Mouse (Mus musculus): ENCODE data around the gene Orc6. TPM values are rescaled to one million over a fixed set of nuclear protein-coding genes. Genes with fewer than 3 reads are reported as not detected.

Gene Orc6
- polyA plus RNA-seq, 1 experiment from 2014 or later = 110 TPM

DNA sequence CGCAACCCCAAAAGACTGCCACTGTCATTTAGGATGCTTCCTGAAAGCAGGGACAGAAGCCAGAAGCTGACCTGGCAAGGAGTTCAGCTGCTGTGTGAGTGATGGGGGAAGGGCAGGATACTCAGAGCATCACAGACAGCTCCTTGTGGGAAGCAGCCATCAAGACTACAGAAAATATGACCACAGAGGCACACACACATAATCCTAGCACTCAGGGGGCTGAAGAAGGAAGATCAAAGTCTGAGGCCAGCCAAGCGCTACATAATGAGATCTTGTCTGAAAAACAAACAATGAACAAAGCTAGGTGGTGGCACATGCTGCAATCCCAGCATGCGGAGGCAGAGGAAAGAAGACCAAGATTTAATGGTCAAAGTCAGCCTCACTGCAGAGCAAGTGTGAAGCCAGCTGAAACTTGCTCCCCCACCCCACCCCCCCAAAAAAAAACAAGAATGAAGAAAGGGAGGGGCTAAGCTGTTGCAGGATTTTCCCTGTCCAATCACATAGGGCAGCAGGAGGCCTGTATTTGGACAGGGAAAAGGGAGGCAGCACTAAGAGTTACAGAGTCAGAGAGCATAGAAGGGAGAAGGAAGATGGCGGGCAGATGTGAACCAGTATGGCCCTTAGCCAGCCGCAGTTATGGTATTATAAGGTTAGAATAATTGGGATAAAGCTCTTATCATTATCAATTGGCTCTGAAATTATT, 40.6 kb downstream of the Orc6 start:
- WGBS = 67% methylated on average over 5 of the region's 5 CpGs
- no peak overlapping the region for H3K27ac ChIP-seq (ENCODE audit: low read length)

DNA sequence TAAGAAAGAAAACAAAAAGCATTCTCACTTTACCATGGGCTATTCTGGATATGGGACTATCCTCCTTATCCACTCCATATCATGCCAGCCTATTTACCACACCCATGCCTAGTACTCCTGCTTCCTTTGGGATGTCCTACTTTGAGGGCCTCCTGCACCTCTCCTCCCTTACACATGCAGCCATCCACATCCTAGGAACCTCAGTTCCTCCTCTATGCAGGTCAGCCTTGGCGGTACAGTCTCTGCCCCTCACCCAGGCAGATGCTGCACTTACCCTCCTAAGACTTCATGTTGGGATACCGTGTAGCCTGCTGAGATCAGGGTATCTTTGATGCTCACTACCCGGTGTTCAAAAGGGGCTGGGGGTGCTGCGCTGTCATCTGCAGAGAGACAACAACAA, 53.9 kb downstream of the Orc6 start:
- Histone ChIP-seq H3K36me3 (ENCODE audit: control insufficient read depth, insufficient read depth, low read length) (no peaks in the 10 kb centered on the region), H3K4me2 (replicated peaks; ENCODE audit: low read depth, low read length) (no peak overlapping the region), H3K27me3 (ENCODE audit: control insufficient read depth, insufficient read depth, low read length) (no peaks in the 10 kb centered on the region), H3K4me3 (ENCODE audit: low read depth, low read length) (no peak overlapping the region), H3K4me1 (ENCODE audit: control insufficient read depth, insufficient read depth, low read length) (no peaks in the 10 kb centered on the region), H3K9me3 (ENCODE audit: control insufficient read depth, low read depth, low read length) (no peaks in the 10 kb centered on the region), H3K27ac (ENCODE audit: low read length) (no peak overlapping the region), H3K9ac (replicated peaks; ENCODE audit: low read depth, low read length) (no peak overlapping the region)
- no peak for ATAC-seq (ENCODE audit: insufficient number of reproducible peaks, insufficient read depth, low FRiP score, low read depth)
- 78% methylated on average over 4 of the region's 4 CpGs for WGBS

More for the DNA sequence above, 40.6 kb downstream of the Orc6 start:
- Histone ChIP-seq H3K4me3 (ENCODE audit: low read depth, low read length) (no peak overlapping the region), H3K4me1 (ENCODE audit: control insufficient read depth, insufficient read depth, low read length) (no peaks in the 10 kb centered on the region), H3K27me3 (ENCODE audit: control insufficient read depth, insufficient read depth, low read length) (no peaks in the 10 kb centered on the region), H3K9me3 (ENCODE audit: control insufficient read depth, low read depth, low read length) (no peaks in the 10 kb centered on the region), H3K4me2 (replicated peaks; ENCODE audit: low read depth, low read length) (no peak overlapping the region), H3K36me3 (ENCODE audit: control insufficient read depth, insufficient read depth, low read length) (no peaks in the 10 kb centered on the region), H3K9ac (replicated peaks; ENCODE audit: low read depth, low read length) (no peak overlapping the region)
- ATAC-seq (ENCODE audit: insufficient number of reproducible peaks, insufficient read depth, low FRiP score, low read depth) = no peak

Other genes starting within 250 kb of the Orc6 start
- gene Fbxw9, start 239.6 kb upstream of the Orc6 start, polyA plus RNA-seq (2014; fragmentation: Nextera tagmentation; extraction: Ambion mirVana) = 31.9 and 32.6 TPM in 2 replicates
- gene Gm5741, start 231.7 kb upstream of the Orc6 start, polyA plus RNA-seq (2014; fragmentation: Nextera tagmentation; extraction: Ambion mirVana) = not detected in 2 replicates
- gene Dhps, start 227.9 kb upstream of the Orc6 start, polyA plus RNA-seq (2014; fragmentation: Nextera tagmentation; extraction: Ambion mirVana) = 51.9 and 53.9 TPM in 2 replicates
- gene Wdr83os, start 218.9 kb upstream of the Orc6 start, polyA plus RNA-seq (2014; fragmentation: Nextera tagmentation; extraction: Ambion mirVana) = 144 and 153 TPM in 2 replicates
- 45.0 and 46.4 TPM in 2 replicates for gene Wdr83, start 218.3 kb upstream of the Orc6 start, polyA plus RNA-seq (2014; fragmentation: Nextera tagmentation; extraction: Ambion mirVana)
- gene Man2b1, start 216.4 kb upstream of the Orc6 start, polyA plus RNA-seq (2014; fragmentation: Nextera tagmentation; extraction: Ambion mirVana) = 41.5 and 45.9 TPM in 2 replicates
- 1.7 and 2.9 TPM in 2 replicates for gene Zfp791, start 176.5 kb upstream of the Orc6 start, polyA plus RNA-seq (2014; fragmentation: Nextera tagmentation; extraction: Ambion mirVana)
- gene Cks1brt, start 147.7 kb upstream of the Orc6 start, polyA plus RNA-seq (2014; fragmentation: Nextera tagmentation; extraction: Ambion mirVana) = not detected in 2 replicates
- gene Olfr371, start 73.6 kb upstream of the Orc6 start, polyA plus RNA-seq (2014; fragmentation: Nextera tagmentation; extraction: Ambion mirVana) = not detected in 2 replicates
- gene Vps35, start 170 bp downstream of the Orc6 start, polyA plus RNA-seq (2014; fragmentation: Nextera tagmentation; extraction: Ambion mirVana) = 133 and 134 TPM in 2 replicates
- gene Mylk3, start 86.7 kb downstream of the Orc6 start, polyA plus RNA-seq (2014; fragmentation: Nextera tagmentation; extraction: Ambion mirVana) = 0.55 and 0.95 TPM in 2 replicates
- gene 4921524J17Rik, start 133.2 kb downstream of the Orc6 start, polyA plus RNA-seq (2014; fragmentation: Nextera tagmentation; extraction: Ambion mirVana) = 37.9 and 40.0 TPM in 2 replicates
- 27.2 and 27.7 TPM in 2 replicates for gene Gpt2, start 192.9 kb downstream of the Orc6 start, polyA plus RNA-seq (2014; fragmentation: Nextera tagmentation; extraction: Ambion mirVana)

Measured in stomach, embryonic 14.5 days (tissue).